Mouse (Mus musculus) thymus, adult 2 months (tissue): Measurements from ENCODE around the gene Cflar. TPM values are rescaled to one million over a fixed set of nuclear protein-coding genes. Genes with fewer than 3 reads are reported as not detected.
"Not testable (repeated sequence)": the region's sequence is repeated elsewhere in the genome, so short reads cannot be mapped to it uniquely, and the experiment has no call there.

Experiments used
- DNase-seq: peaks from one replicate; pipeline ENCODE4 v3.0.0; 2021
- H3K27ac ChIP-seq: fragments of 200-500 bp; 2 replicates; pipeline ENCODE4 v1.5.1; 2012; ENCODE audit warnings: low read length, control low read depth; ENCODE audit not compliant: control insufficient read depth, insufficient read depth
- H3K27me3 ChIP-seq: fragments of 200-500 bp; 2 replicates; pipeline ENCODE4 v1.6.1; 2012; ENCODE audit warnings: mild to moderate bottlenecking, low read length, moderate library complexity, mixed read lengths; ENCODE audit not compliant: control insufficient read depth, insufficient read depth
- H3K36me3 ChIP-seq: fragments of 200-500 bp; 2 replicates; pipeline ENCODE4 v1.6.1; 2012; ENCODE audit warnings: mild to moderate bottlenecking, low read length, moderate library complexity; ENCODE audit not compliant: control insufficient read depth, insufficient read depth
- H3K4me1 ChIP-seq: fragments of 200-500 bp; replicated peaks from 2 replicates; pipeline ENCODE4 v1.6.1; 2012; ENCODE audit warnings: low read length; ENCODE audit not compliant: control insufficient read depth, insufficient read depth
- H3K4me3 ChIP-seq: fragments of 200-500 bp; 2 replicates; pipeline ENCODE4 v1.5.1; 2012; ENCODE audit warnings: mild to moderate bottlenecking, low read length, control low read depth, moderate library complexity; ENCODE audit not compliant: control insufficient read depth, insufficient read depth
- CTCF ChIP-seq: fragments of 200-500 bp; IDR thresholded peaks from 2 replicates; pipeline ENCODE4 v1.5.1; 2012; ENCODE audit warnings: mild to moderate bottlenecking, control low read depth, low read length, moderate library complexity, borderline replicate concordance; ENCODE audit not compliant: control insufficient read depth, poor library complexity, insufficient read depth; ENCODE audit errors: extremely low read depth
- POLR2A ChIP-seq: fragments of 200-500 bp; IDR thresholded peaks from 2 replicates; pipeline ENCODE4 v1.6.1; 2012; ENCODE audit warnings: mild to moderate bottlenecking, low read length, control low read depth, moderate library complexity; ENCODE audit not compliant: control insufficient read depth, poor library complexity, insufficient read depth; ENCODE audit errors: extremely low read depth
- WGBS: fragments of 180-500 bp; shearing (Covaris S2); methylation state at CpG from one replicate; pipeline ENCODE4 v1.1.7; 2018; 5-methylcytosine and 5-hydroxymethylcytosine counted together
- polyA plus RNA-seq: library from polyadenylated mRNA; depleted of rRNA; stranded (reverse); fragments of >200 nt; gene quantifications from 2 replicates; pipeline ENCODE4 v1.2.3, GENCODE M21; 2012; rRNA removed

The Cflar gene
- 78.4 and 83.9 TPM in 2 replicates for polyA plus RNA-seq

- Histone ChIP-seq H3K36me3 (peaks cover 17% of the 10 kb centered on the region), H3K4me1 (peaks cover 4% of the 10 kb centered on the region), H3K27ac (peak within 1 kb of the TSS; percentile 99), H3K4me3 (peak within 1 kb of the TSS; percentile 90), H3K27me3 (no peaks in the 10 kb centered on the region)
- no peak for TF ChIP-seq CTCF
- peak; percentile 53; the same call in 1 of the 2 replicates for TF ChIP-seq POLR2A
- WGBS, result under 1% methylated on average over 45 of the region's 45 CpGs
- peak; percentile 76 for DNase-seq
These were observed at the start of gene Cflar for GRCm38 (mm10) chr1:58711365-58712016. Cflar (plus strand) TSS chr1:58711508.

GRCm38 (mm10) chr1:58662671-58663070, 48.6 kb upstream of the Cflar start:
- not testable (repeated sequence) for DNase-seq, H3K4me1 ChIP-seq, H3K27ac ChIP-seq, H3K27me3 ChIP-seq, H3K36me3 ChIP-seq, H3K4me3 ChIP-seq
- WGBS, result 98% methylated on average over 5 of the region's 5 CpGs

DNA sequence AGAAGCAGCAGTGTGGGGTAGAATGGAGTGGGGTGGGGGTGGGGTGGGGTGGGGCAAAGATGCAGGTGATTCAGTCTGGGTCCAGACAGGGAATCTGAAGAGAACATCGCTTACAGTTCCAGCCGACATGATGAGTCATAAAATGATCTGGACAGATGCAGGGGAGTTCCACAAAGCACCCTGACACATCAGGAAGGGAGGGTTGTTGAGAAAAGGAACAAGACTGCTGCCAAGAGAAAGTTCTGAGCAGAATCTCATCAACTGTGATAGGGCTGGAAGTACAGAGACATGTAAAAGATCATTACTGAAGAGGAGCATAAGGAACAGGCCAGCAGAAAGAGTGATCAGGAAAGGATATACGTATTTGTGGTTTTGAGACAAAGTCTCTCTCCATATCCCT, 47.9 kb upstream of the Cflar start:
- H3K4me1 ChIP-seq, H3K36me3 ChIP-seq, DNase-seq, H3K27ac ChIP-seq, H3K27me3 ChIP-seq, H3K4me3 ChIP-seq: not testable (repeated sequence)
- WGBS, result 85% methylated on average over 3 of the region's 3 CpGs

DNA sequence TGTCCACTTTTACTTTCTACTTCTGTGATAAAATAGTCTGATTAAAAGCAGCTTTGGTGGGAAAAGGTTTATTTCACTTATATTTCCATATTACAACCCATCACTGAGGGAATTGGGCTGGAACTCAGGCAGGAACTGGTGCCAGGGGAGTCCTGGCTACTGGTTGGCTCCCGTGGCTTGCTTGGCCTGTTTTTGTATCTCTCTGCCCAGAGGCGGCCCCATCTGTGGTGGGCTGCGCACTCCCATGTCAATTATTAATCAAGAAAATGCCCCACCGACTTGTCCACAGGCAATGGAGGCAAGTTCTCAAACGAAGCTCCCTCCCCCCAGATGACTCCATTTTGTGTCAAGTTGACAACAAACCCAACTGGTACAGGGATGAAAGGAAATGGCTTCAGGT, 43.1 kb upstream of the Cflar start:
- no peak overlapping the region for H3K4me3 ChIP-seq
- 93% methylated on average over 5 of the region's 5 CpGs for WGBS

GRCm38 (mm10) chr1:58669635-58670034, 41.7 kb upstream of the Cflar start:
- H3K4me3 ChIP-seq, DNase-seq, H3K36me3 ChIP-seq, H3K27me3 ChIP-seq, H3K4me1 ChIP-seq, H3K27ac ChIP-seq: not testable (repeated sequence)
- 26% methylated on average over 3 of the region's 3 CpGs for WGBS

More for the DNA sequence above, 43.1 kb upstream of the Cflar start:
- TF ChIP-seq CTCF (no peak), POLR2A (no peak)
- no peaks in the 10 kb centered on the region for H3K27me3 ChIP-seq
- H3K27ac ChIP-seq, result no peak overlapping the region
- no peaks in the 10 kb centered on the region for H3K4me1 ChIP-seq
- H3K36me3 ChIP-seq, result no peaks in the 10 kb centered on the region
- DNase-seq, result no peak

GRCm38 (mm10) chr1:58672116-58672515, 39.2 kb upstream of the Cflar start:
- 98% methylated on average over 2 of the region's 2 CpGs for WGBS
- Histone ChIP-seq H3K4me3 (no peak overlapping the region), H3K4me1 (no peaks in the 10 kb centered on the region), H3K27me3 (no peaks in the 10 kb centered on the region), H3K27ac (no peak overlapping the region), H3K36me3 (no peaks in the 10 kb centered on the region)
- no peak for DNase-seq
- TF ChIP-seq POLR2A (no peak), CTCF (no peak)

DNA sequence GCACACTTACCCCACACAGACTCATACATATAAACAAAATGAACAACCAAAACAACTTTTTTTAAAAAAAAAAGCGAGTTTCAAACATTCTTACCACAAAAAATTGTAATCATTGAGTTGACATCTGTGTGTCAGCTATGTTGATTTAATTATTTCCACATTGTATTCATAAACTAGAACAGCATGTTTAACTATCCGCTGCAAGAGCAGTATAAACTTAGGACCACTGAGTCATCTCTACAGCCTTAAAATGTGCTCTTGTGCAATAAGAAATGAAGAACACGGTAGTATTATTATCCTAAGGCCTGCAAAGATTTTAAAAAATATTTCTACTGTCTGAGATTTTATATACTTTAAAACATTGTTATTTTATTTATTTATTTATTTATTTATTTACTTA, 36.3 kb upstream of the Cflar start:
- 96% methylated on average over 3 of the region's 3 CpGs for WGBS
- no peak overlapping the region for H3K4me3 ChIP-seq
- no peaks in the 10 kb centered on the region for H3K36me3 ChIP-seq
- no peak for DNase-seq
- H3K27me3 ChIP-seq, result no peaks in the 10 kb centered on the region
- no peaks in the 10 kb centered on the region for H3K4me1 ChIP-seq
- TF ChIP-seq POLR2A, result no peak
- H3K27ac ChIP-seq, result no peak overlapping the region

GRCm38 (mm10) chr1:58677575-58677974, 33.7 kb upstream of the Cflar start:
- Histone ChIP-seq H3K36me3 (no peaks in the 10 kb centered on the region), H3K27me3 (no peaks in the 10 kb centered on the region), H3K27ac (no peak overlapping the region), H3K4me1 (no peaks in the 10 kb centered on the region), H3K4me3 (no peak overlapping the region)
- peak; percentile 52 for DNase-seq
- TF ChIP-seq CTCF (no peak), POLR2A (no peak)
- WGBS, result 94% methylated on average over 1 of the region's 1 CpGs

- not testable (repeated sequence) for H3K4me3 ChIP-seq, H3K36me3 ChIP-seq, H3K4me1 ChIP-seq, H3K27me3 ChIP-seq, H3K27ac ChIP-seq, DNase-seq
- WGBS, result 37% methylated on average over 5 of the region's 5 CpGs
These were observed 32.9 kb upstream of the Cflar start for GRCm38 (mm10) chr1:58678412-58678811.
